Comparison of ENCODE assay signal across 1 mouse cellular context in genomic region chr14:21848166-21849154, GRCm38 (mm10).
TF ChIP-seq lines count a peak whose summit lies in the region.

TSS of gene Comtd1 (minus strand) at chr14:21848977.

TF ChIP-seq in CH12.LX, 34 proteins besides CTCF, POLR2A, EP300 and RAD21 (continued from another document):
- TF ChIP-seq RCOR1 (conservative IDR thresholded peaks at IDR 0.05; ENCODE audit: low read depth, low read length) = peak; percentile 53; the same call in 1 of the 2 replicates
- TF ChIP-seq UBTF (IDR thresholded peaks at IDR 0.05; ENCODE audit: low read depth, low read length) = peak; percentile 86
- no peak for TF ChIP-seq POLR2AphosphoS2 (IDR thresholded peaks at IDR 0.05; ENCODE audit: low read depth, low read length)
- TF ChIP-seq KAT2A (IDR thresholded peaks at IDR 0.05; ENCODE audit: insufficient replicate concordance, low read length) = 0 out of 2 replicates have a peak, but pooled peaks have one; percentile 63
- TF ChIP-seq MAZ (IDR thresholded peaks at IDR 0.05; ENCODE audit: low read depth, low read length) = peak; percentile 64; the same call in 1 of the 2 replicates
- no peak for TF ChIP-seq ZKSCAN1 (IDR thresholded peaks at IDR 0.05; ENCODE audit: borderline replicate concordance, low read depth, low read length)
- no peak for TF ChIP-seq PAX5 (IDR thresholded peaks at IDR 0.05; ENCODE audit: low read length)
- TF ChIP-seq CHD2 (IDR thresholded peaks at IDR 0.05; ENCODE audit: low read length) = 0 out of 2 replicates have a peak, but pooled peaks have one; percentile 31
- peak; percentile 90 for TF ChIP-seq MAX (IDR thresholded peaks at IDR 0.05; ENCODE audit: low read length)
- no peak for TF ChIP-seq GABPA (IDR thresholded peaks at IDR 0.05; ENCODE audit: insufficient replicate concordance, low read depth, low read length)
- no peak for TF ChIP-seq JUND (conservative IDR thresholded peaks at IDR 0.05; ENCODE audit: low read depth, low read length)
- peak; percentile 70 for TF ChIP-seq ELF1 (IDR thresholded peaks at IDR 0.05; ENCODE audit: low read depth, low read length)
- no peak for TF ChIP-seq JUN (IDR thresholded peaks at IDR 0.05; ENCODE audit: insufficient read depth, low read depth, low read length)
- TF ChIP-seq SMC3 (IDR thresholded peaks at IDR 0.05; ENCODE audit: low read depth, low read length) = peak; percentile 98
- TF ChIP-seq NELFE (IDR thresholded peaks at IDR 0.05; ENCODE audit: low read depth, low read length) = peak; percentile 94
- TF ChIP-seq MAFK (IDR thresholded peaks at IDR 0.05; ENCODE audit: insufficient replicate concordance, low read length) = no peak
- TF ChIP-seq MXI1 (IDR thresholded peaks at IDR 0.05; ENCODE audit: low read depth, low read length) = peak; percentile 91
- TF ChIP-seq ZMIZ1 (IDR thresholded peaks at IDR 0.05; ENCODE audit: low read depth, low read length) = 0 out of 2 replicates have a peak, but pooled peaks have one; percentile 54
- TF ChIP-seq ZNF384 (IDR thresholded peaks at IDR 0.05; ENCODE audit: low read depth, low read length) = peak; percentile 89
- no peak for TF ChIP-seq CHD1 (IDR thresholded peaks at IDR 0.05; ENCODE audit: low read depth, low read length)
- TF ChIP-seq TCF12 (IDR thresholded peaks at IDR 0.05; ENCODE audit: low read depth, low read length) = peak; percentile 49; the same call in 1 of the 2 replicates
- TF ChIP-seq USF1 (IDR thresholded peaks at IDR 0.05; ENCODE audit: low read depth, low read length) = peak; percentile 91
- peak; percentile 53 for TF ChIP-seq HCFC1 (IDR thresholded peaks at IDR 0.05; ENCODE audit: low read depth, low read length)
